Mouse (Mus musculus) brain, adult 2 months (tissue): Measurements from ENCODE around the gene Fgd3.

Source experiments
- DNase-seq: peaks from one replicate; pipeline ENCODE4 v3.0.0; 2011; ENCODE audit warnings: low read depth, low spot score

Fgd3 gene

DNA sequence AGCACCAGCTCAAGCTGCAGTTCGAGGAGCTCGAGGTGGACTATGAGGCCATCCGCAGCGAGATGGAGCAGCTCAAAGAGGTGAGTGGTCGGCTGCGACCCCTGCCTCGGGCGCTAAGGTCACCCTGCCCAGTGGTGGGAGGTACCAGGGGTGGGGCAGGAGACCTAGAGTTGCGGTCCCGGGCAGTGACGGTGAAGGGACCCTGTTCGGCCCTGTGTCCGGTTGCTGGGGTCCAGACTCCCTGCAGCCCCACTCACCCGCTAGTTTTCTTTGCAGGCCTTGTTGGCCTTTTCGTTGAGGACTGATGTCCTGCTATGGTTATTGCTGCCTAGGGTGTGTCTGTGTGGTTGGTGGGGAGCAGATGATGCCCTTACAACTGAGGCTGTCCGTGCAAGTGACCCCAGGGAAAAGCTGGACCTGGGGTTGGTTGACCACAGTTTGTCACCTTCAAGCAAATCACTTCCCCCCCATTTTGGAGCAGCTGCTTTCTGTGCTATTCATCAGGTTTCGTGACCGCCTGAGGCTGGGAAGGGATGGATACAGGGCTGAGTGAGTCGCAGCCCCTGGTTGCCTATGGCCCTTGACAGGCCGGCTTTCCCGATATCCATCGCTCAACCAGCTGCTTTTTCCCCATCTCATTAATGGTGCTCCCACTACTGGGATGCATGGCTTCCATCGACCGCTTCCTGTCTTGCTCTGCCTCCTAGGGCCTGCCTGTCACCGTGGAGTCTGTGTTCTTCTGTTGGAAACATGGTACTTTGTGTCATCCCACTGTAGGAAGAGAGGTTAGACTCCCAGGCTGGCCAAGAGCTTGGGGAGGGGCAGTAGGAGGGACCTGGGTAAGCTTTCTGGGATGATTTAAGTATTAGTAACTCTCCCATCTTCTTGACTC is 22.0 kb upstream of the Fgd3 start:
- no peak for DNase-seq

DNA sequence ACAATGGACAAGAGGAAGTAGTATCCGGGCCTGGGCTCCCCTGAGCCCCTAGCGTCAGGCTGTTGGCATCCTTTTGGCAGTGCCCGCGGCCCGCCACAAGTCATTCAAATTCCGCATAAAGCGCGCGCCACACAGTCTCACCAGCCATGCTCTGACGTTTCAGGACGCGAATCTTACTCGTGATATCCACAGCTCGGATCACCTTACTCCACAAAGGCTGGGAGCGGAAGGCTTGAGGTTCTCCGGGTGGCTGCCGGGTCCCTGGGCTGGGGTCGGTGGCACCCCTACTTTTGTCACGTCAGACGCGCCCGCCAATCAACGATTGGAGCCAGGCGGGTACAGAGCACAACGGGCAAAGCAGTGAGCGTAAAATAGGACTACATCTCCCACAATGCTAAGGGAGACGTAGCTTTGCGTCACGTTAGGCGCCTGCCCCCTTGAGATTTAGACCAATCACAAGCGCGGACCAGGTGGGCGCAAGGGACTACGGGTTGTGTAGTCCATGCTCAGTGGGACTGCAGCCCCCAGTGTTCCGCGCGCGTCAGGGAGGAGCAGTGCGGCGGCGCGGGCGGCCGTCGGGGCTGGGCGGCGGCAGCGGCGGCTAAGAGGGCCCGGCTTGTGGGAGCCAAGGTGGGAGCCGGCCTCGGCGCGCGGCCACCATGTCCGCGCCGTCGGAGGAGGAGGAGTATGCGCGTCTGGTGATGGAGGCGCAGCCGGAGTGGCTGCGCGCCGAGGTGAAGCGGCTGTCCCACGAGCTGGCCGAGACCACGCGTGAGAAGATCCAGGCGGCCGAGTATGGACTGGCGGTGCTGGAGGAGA is 21.1 kb upstream of the Fgd3 start, which contains the start of gene Bicd2:
Gene Bicd2, plus strand, starts transcription at position 574 of the 819 bp plus-strand sequence.
- DNase-seq = peak; percentile 100

DNA sequence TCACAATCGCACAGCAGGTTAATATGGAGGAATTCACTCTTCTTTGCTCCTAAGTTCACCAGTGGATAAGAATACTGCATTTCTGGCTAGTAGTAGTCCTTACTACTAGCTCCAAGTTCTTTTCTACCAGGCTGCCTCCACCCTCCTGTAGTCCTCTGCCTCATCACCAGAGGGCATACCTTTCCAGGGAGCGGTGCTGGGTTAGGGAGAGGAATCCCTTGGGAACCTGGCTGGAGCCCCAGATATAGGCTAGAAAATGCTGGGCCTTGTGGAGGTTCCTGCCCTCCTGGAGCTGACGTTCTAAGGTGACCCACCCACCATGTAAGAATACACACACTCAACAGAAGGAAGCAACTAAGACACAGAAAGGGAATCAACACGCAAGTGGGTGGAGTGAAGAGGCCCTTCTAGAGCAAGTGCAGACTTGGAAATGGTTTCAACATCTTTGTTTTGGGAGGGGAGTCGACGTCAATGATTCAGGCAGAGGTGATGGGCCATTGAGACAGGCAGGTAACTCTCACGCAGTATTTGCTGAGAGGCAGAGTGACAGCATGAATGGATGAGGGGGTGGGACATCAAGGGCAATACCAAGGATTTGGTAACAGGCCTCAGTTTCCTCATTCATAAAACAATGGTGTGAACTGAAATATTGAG is 18.9 kb upstream of the Fgd3 start:
- DNase-seq = peak; percentile 58

DNA sequence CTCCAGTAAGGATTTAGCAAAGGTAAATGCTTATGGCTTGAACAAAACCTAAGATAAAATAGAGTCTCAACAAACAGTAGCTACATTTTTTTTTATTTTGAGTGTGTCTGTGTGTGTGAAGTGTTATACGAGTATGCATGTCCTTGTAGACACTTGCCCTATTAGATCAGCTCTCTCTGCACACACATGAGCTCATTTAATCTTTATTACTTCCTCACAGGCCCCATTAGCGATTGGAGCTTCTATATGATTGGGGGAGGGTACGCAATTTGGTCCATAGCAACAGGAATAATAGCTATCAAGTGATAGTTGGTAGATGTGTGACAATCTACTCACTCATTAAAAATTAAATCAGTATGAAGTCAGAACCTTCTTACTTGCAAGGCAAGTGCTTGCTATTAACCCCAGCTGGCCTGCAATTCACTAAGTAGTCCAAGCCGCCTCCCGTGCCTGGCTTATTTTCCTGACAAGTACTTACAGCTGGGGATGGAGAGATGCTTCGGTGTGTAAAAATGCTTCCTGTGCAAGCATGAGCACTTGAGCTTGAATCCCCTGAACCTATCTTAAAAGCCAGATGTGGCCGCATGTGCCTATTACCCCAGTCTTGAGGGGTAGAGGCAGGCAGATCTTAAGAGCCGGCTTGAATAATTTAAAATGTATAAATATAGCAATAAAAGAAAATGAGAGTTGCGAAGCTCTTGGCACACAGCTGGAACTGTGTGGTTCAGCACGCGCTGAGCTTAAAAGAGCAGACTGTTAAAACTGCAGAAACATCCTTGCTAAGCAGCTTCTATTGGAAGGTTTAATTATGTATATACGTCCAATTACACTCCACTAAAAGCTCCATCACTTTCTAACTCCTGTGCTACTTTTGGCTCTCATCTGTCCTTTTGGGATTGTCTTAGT is 15.2 kb upstream of the Fgd3 start:
- DNase-seq = peak; percentile 56

DNA sequence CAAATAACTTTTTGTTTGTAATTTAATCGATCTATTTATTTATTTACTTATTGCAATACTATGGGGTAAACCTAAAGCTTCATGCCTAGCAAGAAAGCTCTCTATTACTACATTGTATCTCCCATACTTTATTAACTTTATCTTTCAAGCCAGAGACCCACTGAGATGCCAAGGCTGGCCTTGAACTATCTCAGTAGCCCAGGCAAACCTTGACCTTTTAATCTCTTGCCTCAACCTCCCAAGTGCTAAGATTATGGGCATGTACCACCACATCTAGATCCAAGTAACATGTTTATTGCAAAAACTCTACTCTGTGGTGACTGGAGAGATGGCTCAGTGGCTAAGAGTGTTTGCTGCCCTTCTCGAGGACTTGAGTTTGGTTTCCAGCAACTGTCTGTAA is 13.1 kb upstream of the Fgd3 start:
- no peak for DNase-seq

DNA sequence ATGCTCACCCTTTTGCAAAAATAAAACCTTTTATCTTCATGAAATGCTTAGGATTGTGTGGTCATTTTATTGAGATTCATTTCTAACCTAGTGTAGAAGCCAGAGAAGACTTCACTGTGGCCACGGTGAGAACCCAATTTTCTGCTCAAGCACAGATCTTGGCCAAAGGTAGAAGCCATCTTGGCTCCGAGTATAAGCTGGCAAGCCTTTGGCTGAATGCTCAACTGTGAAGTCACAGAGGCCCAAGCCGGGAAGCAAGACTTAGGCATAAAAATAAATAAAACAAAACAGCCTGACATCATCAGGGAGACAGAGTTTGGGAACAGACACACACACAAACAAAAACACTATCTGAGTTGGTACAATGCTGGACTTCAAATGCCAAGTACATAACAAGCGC is 8.0 kb upstream of the Fgd3 start:
- no peak for DNase-seq

DNA sequence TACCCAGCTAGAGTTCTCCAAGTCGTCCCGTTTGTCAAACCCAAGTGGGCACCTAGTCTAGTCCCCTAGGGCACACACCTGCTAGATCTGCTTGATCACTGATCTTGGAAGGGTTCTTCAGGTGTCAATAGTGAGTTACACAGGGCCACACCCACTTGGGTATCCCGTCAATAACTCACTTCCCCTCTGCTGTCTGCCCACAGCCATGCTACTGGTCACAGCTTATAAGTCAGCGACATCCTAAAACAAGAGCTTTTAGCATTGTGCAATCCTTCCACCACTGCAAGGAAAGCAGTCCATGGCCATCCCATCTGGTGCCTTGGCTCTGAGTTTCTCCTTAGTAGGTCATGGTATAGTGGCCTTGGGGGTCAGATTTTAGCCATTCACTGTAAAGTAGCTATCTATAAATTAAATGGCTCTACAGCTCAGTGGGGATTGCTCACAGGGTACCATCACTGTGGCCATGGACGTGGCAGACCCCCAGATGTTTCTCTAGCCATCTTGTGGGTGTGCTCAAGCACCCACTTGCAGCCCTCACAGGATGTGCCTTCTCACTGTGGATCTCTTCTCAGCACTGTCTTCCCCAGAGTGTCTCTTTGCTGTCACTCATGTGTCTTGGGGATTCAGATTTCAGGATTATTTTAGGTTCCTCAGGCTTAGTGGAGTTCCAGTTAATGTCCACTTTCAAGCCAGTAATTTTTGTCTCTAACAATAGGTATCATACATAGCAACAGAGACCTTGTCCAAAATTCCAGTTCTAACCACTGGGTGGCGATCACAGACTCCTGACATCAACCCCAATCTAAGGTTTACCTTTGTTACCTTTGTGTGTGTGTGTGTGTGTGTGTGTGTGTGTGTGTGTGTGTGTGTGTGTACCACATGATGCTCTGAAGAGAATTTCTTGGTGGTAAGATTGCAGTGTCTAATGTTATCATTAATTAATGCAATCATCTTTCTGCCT is 6.4 kb upstream of the Fgd3 start:
- peak; percentile 81 for DNase-seq

DNA sequence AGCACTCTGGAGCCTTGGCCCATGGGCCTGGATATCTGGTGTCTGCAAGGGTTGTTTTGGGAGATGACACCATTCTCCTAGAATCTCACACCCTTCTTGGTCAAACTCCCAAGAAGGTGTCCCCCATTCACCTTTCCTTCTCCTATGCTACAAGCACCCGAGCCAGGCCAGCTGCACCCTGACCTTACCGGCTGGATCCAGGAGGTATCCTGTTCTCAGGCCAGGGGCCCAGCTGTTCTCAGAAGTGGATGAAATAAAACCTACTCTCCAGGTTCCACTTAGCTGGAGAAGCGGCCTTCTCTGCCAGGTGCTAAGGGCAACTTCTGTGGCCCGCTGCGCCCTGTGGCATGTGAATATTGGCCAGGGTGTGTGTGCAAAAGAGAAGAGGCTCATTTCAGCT is 4.8 kb upstream of the Fgd3 start:
- no peak for DNase-seq

DNA sequence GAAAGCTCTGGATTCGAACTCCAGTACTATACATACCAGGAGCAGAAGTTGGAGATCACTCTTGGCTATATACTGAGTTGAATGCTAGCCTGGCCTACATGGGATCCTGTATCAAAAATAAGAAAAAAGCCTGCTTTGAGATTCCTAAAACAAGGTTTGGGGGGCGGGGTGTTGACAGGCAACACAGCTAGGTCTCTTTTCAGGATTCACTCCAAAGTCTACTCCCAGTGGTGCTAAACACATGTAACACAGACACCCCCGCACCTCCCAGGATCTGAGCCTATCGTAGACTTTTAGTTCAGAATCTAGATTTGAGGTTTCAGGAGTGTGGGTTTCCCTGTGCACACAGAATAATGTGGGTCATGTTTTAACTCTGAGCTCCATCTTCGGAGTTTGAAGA is 2.6 kb upstream of the Fgd3 start:
- DNase-seq = peak; percentile 80

DNA sequence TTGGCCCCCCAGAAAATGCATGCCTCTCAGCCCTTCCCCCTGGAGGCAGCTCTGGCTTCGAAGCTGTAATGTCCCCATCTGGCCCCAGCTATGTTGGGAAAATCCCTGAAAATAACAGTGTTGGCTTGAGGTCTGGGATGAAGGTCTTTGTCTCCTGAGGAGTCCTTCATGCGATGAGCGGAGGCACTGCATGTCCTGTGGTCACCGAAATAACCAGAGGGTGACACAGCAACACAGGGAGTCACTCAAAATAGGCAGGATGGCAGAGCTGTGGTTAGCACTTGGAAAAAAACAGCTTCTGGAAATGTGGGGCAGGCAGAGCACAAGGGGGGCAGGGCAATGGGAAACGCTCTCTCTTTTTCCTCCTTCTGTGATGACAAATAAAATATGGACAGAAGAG is 2.1 kb upstream of the Fgd3 start:
- peak; percentile 62 for DNase-seq

DNA sequence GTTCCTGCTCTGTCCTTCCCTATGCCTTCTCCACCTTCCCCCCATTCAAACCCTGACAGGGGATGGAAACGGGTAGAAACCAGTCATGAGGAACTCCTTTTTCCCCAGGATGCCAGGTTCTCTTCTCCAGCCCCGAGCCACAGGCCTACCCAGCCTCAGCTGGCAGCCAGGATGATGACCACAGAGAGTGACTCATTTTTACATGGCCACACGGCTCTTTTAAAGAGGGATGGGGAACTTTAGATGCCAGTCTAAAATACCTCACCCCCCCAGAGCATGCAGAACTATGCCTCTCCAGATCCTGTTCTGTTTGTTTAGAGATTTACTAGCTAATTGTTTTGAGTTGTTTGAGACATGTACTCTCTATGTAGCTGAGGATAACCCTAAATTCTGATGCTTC is 1.3 kb upstream of the Fgd3 start:
- DNase-seq = no peak

DNA sequence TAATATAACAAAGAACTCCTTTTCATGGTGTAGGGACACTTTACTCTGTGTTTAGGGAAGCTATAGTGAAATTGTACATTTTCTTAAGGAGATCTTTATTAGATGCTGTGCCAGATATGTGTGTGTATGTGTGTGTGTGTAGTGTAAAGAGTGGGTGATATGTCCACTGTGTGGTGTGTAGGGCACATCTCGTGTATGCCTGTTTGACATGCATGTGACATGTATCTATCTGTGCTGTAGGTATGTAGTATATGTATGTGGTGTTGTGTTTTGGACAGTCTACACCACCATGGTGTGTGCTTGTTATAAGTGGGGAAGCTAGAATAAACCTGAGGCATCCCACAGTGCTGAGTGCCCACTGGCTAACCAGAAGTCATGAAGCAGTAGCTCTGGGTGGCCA is 403 bp upstream of the Fgd3 start:
- no peak for DNase-seq

DNA sequence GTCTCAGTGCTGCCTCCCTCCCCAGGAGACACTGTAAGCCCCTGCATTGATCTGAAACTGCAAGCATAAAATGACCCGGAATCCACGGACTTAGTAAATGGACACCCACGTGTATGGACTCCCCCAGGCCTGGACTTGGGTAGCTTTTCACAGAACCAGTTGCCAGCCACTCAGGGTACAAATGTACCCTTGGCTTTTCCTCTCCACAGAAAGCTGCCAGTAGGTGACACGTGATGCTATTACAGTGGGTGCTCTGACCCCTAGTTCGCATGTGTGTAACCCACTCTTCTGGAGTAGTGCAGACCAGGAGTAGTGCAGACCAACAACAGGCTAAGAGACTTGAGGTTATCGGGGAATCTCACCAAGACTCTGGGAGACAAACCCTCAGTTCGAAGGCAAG is 2.2 kb downstream of the Fgd3 start:
- DNase-seq = no peak

DNA sequence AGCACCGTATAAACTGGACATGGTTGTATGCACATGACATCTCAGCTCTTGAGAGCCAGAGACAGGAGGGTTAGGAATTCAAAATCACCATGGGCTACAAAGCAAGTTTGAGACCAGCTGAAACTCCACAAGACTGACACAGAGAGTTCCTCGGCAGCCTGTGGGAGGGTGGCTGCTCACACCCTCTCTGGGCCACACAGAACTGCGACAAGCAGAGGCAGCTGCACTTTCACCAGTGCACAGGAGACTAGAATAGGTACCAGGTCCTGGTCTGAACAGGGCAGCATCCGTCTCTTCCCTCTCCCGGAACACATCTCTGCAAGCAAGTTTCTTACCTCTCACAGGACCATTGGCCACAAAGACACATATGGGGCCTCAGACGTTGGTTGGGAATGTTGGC is 2.6 kb downstream of the Fgd3 start:
- DNase-seq = no peak

DNA sequence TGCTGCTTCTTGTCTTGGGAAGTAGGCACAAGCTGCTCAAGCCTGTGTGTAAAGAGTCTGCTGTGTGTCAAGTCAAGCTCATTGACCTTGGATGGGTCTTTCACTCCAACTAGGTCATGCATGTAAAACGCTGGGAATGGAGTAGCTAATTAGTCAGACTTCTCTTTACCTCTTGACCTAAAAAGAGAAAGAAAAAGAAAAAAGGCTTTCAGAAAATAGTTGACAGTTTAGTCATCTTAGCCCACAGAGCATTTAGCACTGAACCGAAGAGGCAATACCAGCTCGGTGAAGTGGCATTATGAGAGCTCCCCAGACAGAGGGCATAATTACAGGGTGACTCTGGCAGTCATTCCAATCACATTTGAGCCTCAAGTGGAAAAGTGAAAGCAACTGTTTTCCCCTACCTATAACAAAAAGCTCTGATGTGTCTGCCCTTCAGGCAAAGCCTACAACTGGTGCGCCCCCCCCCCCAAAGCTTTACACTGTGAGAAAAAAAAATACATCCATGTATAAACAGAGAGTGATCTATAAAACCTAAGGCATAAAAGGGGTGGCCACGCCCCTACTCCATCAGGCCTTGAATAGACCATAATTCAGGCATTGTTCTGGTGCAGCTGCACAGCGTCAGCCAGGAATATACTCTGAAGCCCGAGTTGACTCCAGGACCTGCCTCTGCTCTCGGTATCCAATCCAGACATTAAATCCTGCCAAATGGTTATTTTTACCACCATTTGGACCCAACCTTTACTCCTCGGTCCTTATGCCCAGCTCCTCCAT is 3.5 kb downstream of the Fgd3 start:
- peak; percentile 81 for DNase-seq

DNA sequence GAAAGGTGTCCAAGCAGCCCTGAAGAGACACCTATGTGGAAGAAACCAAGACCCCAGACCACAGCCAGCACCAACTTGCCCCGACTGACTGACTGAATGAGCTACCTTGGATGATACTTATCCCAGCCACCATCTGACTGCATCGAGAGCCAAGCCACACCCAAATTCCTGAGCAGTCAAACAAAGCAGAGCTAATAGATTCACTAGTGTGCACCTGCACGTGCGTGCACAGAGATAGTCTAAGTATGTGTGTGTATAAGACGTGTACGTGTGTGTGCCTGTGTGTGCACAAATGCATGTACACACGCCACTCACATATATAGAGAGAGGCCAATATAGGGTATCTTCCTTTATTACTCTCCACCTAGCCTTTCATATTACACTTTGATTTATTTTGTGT is 8.5 kb downstream of the Fgd3 start:
- DNase-seq = no peak

DNA sequence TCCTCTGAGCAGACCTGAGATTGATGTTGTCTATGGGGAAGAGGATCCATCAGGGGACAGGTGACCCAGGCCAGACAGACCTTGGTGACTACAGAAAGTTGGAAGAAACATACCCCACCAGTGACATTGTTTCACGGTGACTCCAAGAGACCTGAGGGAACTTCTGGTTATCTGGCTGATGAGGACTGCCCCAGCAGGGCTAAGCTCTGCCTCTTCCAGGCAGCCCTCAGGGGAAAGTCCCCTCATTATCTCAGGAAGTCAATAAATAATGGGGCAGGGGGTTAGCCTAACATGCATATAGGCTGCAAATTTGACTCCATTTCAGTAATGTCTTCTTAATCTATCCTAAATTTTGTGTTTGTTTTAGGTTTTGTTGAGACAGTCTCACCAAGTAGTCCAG is 10.6 kb downstream of the Fgd3 start:
- DNase-seq = no peak

DNA sequence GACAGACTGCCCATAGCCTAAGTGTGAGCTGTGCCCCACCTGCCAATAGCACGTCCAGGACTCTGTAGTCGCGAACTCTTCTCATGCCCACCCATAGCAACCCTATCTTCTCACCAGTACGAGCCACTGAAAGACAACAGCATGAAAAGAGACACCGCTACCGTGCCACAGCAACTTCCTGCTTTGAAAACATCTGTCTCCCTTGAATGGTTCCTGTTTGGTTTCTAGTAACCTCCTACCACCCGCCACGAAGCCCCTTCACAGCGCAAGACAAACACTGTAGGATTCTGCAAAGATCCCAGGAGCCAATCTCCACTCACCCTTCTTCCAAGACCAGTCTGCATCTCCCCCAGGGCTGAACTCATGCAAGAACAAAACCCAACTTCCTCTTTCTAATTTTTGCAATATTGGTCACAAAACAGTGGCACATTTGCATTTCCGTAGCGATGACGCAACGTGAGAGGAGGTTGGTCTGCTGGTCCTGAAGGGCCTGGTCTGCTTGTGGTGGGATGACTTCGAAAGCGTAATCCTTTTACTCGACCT is 11.2 kb downstream of the Fgd3 start:
- no peak for DNase-seq

DNA sequence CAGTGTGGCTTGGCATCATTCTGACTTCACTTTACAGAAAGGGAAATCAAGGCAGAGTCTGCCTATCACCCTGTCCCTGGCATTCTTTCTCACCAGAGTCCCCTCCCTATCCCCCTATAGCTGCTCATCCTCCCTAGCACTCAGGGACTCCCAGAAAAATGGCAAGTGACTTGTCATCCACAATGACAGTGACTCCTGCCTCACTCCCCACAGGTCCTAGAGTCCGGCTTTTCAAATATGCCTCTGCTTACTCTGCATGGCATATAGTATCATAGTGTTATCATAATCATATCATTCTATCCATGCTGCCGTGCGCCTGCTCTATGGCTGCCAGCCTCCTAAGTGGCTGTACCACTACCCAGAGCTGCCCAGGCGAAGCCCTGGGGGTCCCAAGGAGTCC is 11.9 kb downstream of the Fgd3 start:
- DNase-seq = no peak
